ENCODE assay signal across 17 mouse cellular contexts in genomic region chr15:77354496-77354847, GRCm38 (mm10). TPM values are rescaled to one million over a fixed set of nuclear protein-coding genes. Genes with fewer than 3 reads are reported as not detected.
DNase-seq lines count a peak whose midpoint lies in the region; ATAC-seq and TF ChIP-seq lines count a peak whose summit lies in the region.
"Had no signal": no experiment of that assay in that cellular context is flagged by ENCODE, and none has a peak within 500 bp of the region (broad histone marks: within the 10 kb centered on the region; RNA-seq: fewer than 3 reads in every experiment).

No protein-coding gene starts in this region.

- no peaks in the 10 kb centered on the region for H3K9me3 ChIP-seq in heart, embryonic 15.5 days (replicated peaks)
- no peaks in the 10 kb centered on the region for H3K9me3 ChIP-seq in ES-E14 (ENCODE audit: control insufficient read depth, insufficient read depth, low read depth, low read length)
- no peaks in the 10 kb centered on the region for H3K9me3 ChIP-seq in embryonic facial prominence, embryonic 13.5 days
- H3K9me3 ChIP-seq in midbrain, embryonic 13.5 days: no peaks in the 10 kb centered on the region

- intact Hi-C loops in heart, adult 2 months (cut with DNase I): loop anchor here (10.0 kb wide), 1 partner anchor 280 kb away; no protein-coding TSS in a partner anchor

- no peak for DNase-seq in heart, adult 2 months
- no peak for DNase-seq in ES-E14 (ENCODE audit: low read depth, low spot score)
- DNase-seq in frontal cortex, adult 2 months (ENCODE audit: extremely low spot score in 1 of 2, low spot score in 1 of 2): no peak
- DNase-seq in natural killer cell, adult 2 months (ENCODE audit: low spot score in 2 of 2): no peak
- DNase-seq: cerebellum, adult 11 months; kidney, adult 8-10 months; lung, adult 2 months; right cerebral cortex, adult 18-20 months had no signal

- no peak for ATAC-seq in heart, embryonic 15.5 days (replicated peaks; ENCODE audit: insufficient number of reproducible peaks, insufficient read depth, low FRiP score, low read depth)
- no peak for ATAC-seq in embryonic facial prominence, embryonic 13.5 days (ENCODE audit: insufficient number of reproducible peaks, insufficient read depth, low FRiP score, low TSS enrichment, low read depth)
- ATAC-seq in midbrain, embryonic 13.5 days: no peak

- H3K4me1 ChIP-seq in heart, embryonic 15.5 days (replicated peaks): peaks cover 43% of the 10 kb centered on the region
- H3K4me1 ChIP-seq in heart, adult 2 months (ENCODE audit: control insufficient read depth, insufficient read depth, low read length): peaks cover 2% of the 10 kb centered on the region; the same call in 1 of the 2 replicates
- H3K4me1 ChIP-seq in ES-E14 (ENCODE audit: control insufficient read depth in 2 of 2, insufficient read depth in 2 of 2, low read length in 2 of 2, poor library complexity in 1 of 2): peaks cover 14 to 31% of the 10 kb centered on the region in 2 experiments; a peak in 3 of 4 replicates
- H3K4me1 ChIP-seq in embryonic facial prominence, embryonic 13.5 days: peaks cover 48% of the 10 kb centered on the region
- peaks cover 57% of the 10 kb centered on the region for H3K4me1 ChIP-seq in midbrain, embryonic 13.5 days (replicated peaks)

- no peak overlapping the region for H3K4me3 ChIP-seq in heart, embryonic 15.5 days
- no peak overlapping the region for H3K4me3 ChIP-seq in heart, adult 2 months
- peak overlapping the region in 1 of 2 experiments; percentile 34; a peak in 3 of 4 replicates for H3K4me3 ChIP-seq in ES-E14 (ENCODE audit: insufficient read depth in 1 of 2, low read depth in 1 of 2, low read length in 2 of 2, poor library complexity in 1 of 2, severe bottlenecking in 1 of 2)
- H3K4me3 ChIP-seq in embryonic facial prominence, embryonic 13.5 days: no peak overlapping the region
- H3K4me3 ChIP-seq in midbrain, embryonic 13.5 days (replicated peaks): no peak overlapping the region

- no peak for TF ChIP-seq CTCF in heart, adult 2 months (IDR thresholded peaks at IDR 0.05)

- H3K9ac ChIP-seq in heart, embryonic 15.5 days: no peak overlapping the region
- no peak overlapping the region for H3K9ac ChIP-seq in heart, adult 2 months (ENCODE audit: low read depth, low read length)
- peak overlapping the region; percentile 56 for H3K9ac ChIP-seq in ES-E14 (ENCODE audit: insufficient read depth, low read depth, low read length, poor library complexity, severe bottlenecking)
- H3K9ac ChIP-seq in embryonic facial prominence, embryonic 13.5 days: 0 out of 2 replicates have a peak overlapping the region, but pooled peaks have one; percentile 1
- H3K9ac ChIP-seq in midbrain, embryonic 13.5 days (replicated peaks): 0 out of 2 replicates have a peak overlapping the region, but pooled peaks have one; percentile 14

- TF ChIP-seq POLR2A in heart, adult 2 months (IDR thresholded peaks at IDR 0.05; ENCODE audit: insufficient read depth, low read depth, low read length): no peak

- H3K4me2 ChIP-seq in heart, embryonic 15.5 days: no peak overlapping the region
- H3K4me2 ChIP-seq in embryonic facial prominence, embryonic 13.5 days: no peak overlapping the region
- no peak overlapping the region for H3K4me2 ChIP-seq in midbrain, embryonic 13.5 days (replicated peaks)

- H3K36me3 ChIP-seq in heart, embryonic 15.5 days: no peaks in the 10 kb centered on the region
- H3K36me3 ChIP-seq in heart, adult 2 months (ENCODE audit: control insufficient read depth, insufficient read depth, low read length): no peaks in the 10 kb centered on the region
- H3K36me3 ChIP-seq in ES-E14 (ENCODE audit: control insufficient read depth, insufficient read depth, low read length, poor library complexity, severe bottlenecking): no peaks in the 10 kb centered on the region
- no peaks in the 10 kb centered on the region for H3K36me3 ChIP-seq in embryonic facial prominence, embryonic 13.5 days
- no peaks in the 10 kb centered on the region for H3K36me3 ChIP-seq in midbrain, embryonic 13.5 days

- H3K27ac ChIP-seq in heart, embryonic 15.5 days: peak overlapping the region; percentile 66
- H3K27ac ChIP-seq in heart, adult 2 months: no peak overlapping the region
- peak overlapping the region; percentile 96 for H3K27ac ChIP-seq in ES-E14 (ENCODE audit: insufficient read depth, low read depth, low read length, poor library complexity, severe bottlenecking)
- H3K27ac ChIP-seq in embryonic facial prominence, embryonic 13.5 days: peak overlapping the region; percentile 44; the same call in 1 of the 2 replicates
- peak overlapping the region; percentile 67 for H3K27ac ChIP-seq in midbrain, embryonic 13.5 days

- no peak for TF ChIP-seq EP300 in heart, adult 2 months (IDR thresholded peaks at IDR 0.05; ENCODE audit: insufficient read depth, low read depth, low read length)

- no peaks in the 10 kb centered on the region for H3K79me2 ChIP-seq in heart, adult 2 months (replicated peaks; ENCODE audit: control insufficient read depth, insufficient read depth, low read length)

- 36% methylated on average over 4 of the region's 4 CpGs for WGBS in heart, embryonic 15.5 days
- 66% methylated on average over 4 of the region's 4 CpGs for WGBS in heart, adult 2 months
- WGBS in embryonic facial prominence, embryonic 13.5 days: 58% methylated on average over 4 of the region's 4 CpGs
- 62% methylated on average over 4 of the region's 4 CpGs for WGBS in midbrain, embryonic 13.5 days

- in situ Hi-C loops in ES-E14 (cut with MboI; ENCODE audit: low sequenced_read_pairs in 2 of 2, unreplicated experiment in 2 of 2): loop anchor here in 1 of 2 experiments (25.0 kb wide), 1 partner anchor 392 kb away; no protein-coding TSS in a partner anchor

- no peaks in the 10 kb centered on the region for H3K27me3 ChIP-seq in heart, embryonic 15.5 days
- no peaks in the 10 kb centered on the region for H3K27me3 ChIP-seq in heart, adult 2 months (ENCODE audit: control insufficient read depth, insufficient read depth, low read length)
- no peaks in the 10 kb centered on the region for H3K27me3 ChIP-seq in embryonic facial prominence, embryonic 13.5 days
- H3K27me3 ChIP-seq in midbrain, embryonic 13.5 days: no peaks in the 10 kb centered on the region

TF ChIP-seq in ES-E14, 5 proteins besides CTCF, POLR2A, EP300 and RAD21:
- TF ChIP-seq ZNF384 (IDR thresholded peaks at IDR 0.05; ENCODE audit: low read depth, low read length): no peak
- TF ChIP-seq MAFK (IDR thresholded peaks at IDR 0.05; ENCODE audit: insufficient read depth, low read depth, low read length): no peak
- TF ChIP-seq CHD2 (IDR thresholded peaks at IDR 0.05; ENCODE audit: low read depth, low read length): no peak
- no peak for TF ChIP-seq HCFC1 (IDR thresholded peaks at IDR 0.05; ENCODE audit: borderline replicate concordance, insufficient read depth, low read length)
- no peak for TF ChIP-seq ZC3H11A (IDR thresholded peaks at IDR 0.05; ENCODE audit: borderline replicate concordance, low read depth, low read length)
TF ChIP-seq in ES-E14: peak in this region for 0.

RNA-seq across cellular contexts. Expression of gene Apol7a, which starts 44.4 kb away (rescaled TPM):
- 0.14 and 0.15 TPM in 2 replicates for polyA plus RNA-seq in heart, embryonic 15.5 days (2015; fragmentation: Nextera tagmentation; extraction: Ambion mirVana)
- under 1 TPM in 1 of 2 experiments, not detected in 1; 0.13 TPM for total RNA-seq in heart, adult 2 months (2021)
- 0.23 and 0.29 TPM in 2 replicates for polyA plus RNA-seq in heart, adult 2 months (2012; rRNA removed)
- total RNA-seq in ES-E14 (2012; rRNA removed): 0.11 and 0.27 TPM in 2 replicates
- not detected in 2 replicates for polyA plus RNA-seq in embryonic facial prominence, embryonic 13.5 days (2015; fragmentation: Nextera tagmentation; extraction: Ambion mirVana)
- polyA plus RNA-seq in midbrain, embryonic 13.5 days (2015; fragmentation: Nextera tagmentation; extraction: Ambion mirVana): not detected in 2 replicates
- polyA plus RNA-seq in frontal cortex, adult 2 months (2012; rRNA removed): 0.19 and 0.38 TPM in 2 replicates
- total RNA-seq: adrenal gland, postnatal 36 days; CH12.LX; common myeloid progenitor, adult 5-6 weeks; hematopoietic stem cell, adult 5-6 weeks; layer of hippocampus, postnatal 25 days had no signal
- polyA plus RNA-seq: neural tube, embryonic 11.5 days had no signal

RNA-seq across cellular contexts. Expression of gene Rbfox2, which starts 47.7 kb away (rescaled TPM):
- 54.6 and 61.2 TPM in 2 replicates for polyA plus RNA-seq in heart, embryonic 15.5 days (2015; fragmentation: Nextera tagmentation; extraction: Ambion mirVana)
- 100 to 1,000 TPM; 106 to 110 TPM for total RNA-seq in heart, adult 2 months (2021)
- 86.0 and 145 TPM in 2 replicates for polyA plus RNA-seq in heart, adult 2 months (2012; rRNA removed)
- total RNA-seq in ES-E14 (2012; rRNA removed): 55.3 and 56.4 TPM in 2 replicates
- 57.8 and 66.7 TPM in 2 replicates for polyA plus RNA-seq in embryonic facial prominence, embryonic 13.5 days (2015; fragmentation: Nextera tagmentation; extraction: Ambion mirVana)
- 154 and 163 TPM in 2 replicates for polyA plus RNA-seq in midbrain, embryonic 13.5 days (2015; fragmentation: Nextera tagmentation; extraction: Ambion mirVana)
- 200 and 212 TPM in 2 replicates for polyA plus RNA-seq in frontal cortex, adult 2 months (2012; rRNA removed)

RNA-seq across cellular contexts. Expression of gene Apol9a, which starts 56.5 kb away (rescaled TPM):
- 0.53 and 0.79 TPM in 2 replicates for polyA plus RNA-seq in heart, embryonic 15.5 days (2015; fragmentation: Nextera tagmentation; extraction: Ambion mirVana)
- under 1 TPM; 0.27 to 0.39 TPM for total RNA-seq in heart, adult 2 months (2021)
- 0.73 and 1.00 TPM in 2 replicates for polyA plus RNA-seq in heart, adult 2 months (2012; rRNA removed)
- not detected in 2 replicates for total RNA-seq in ES-E14 (2012; rRNA removed)
- polyA plus RNA-seq in embryonic facial prominence, embryonic 13.5 days (2015; fragmentation: Nextera tagmentation; extraction: Ambion mirVana): 0.15 TPM in 1 of 2 replicates, not detected in the other
- polyA plus RNA-seq in midbrain, embryonic 13.5 days (2015; fragmentation: Nextera tagmentation; extraction: Ambion mirVana): 0.04 TPM in 1 of 2 replicates, not detected in the other
- polyA plus RNA-seq in frontal cortex, adult 2 months (2012; rRNA removed): 0.60 and 0.97 TPM in 2 replicates
- total RNA-seq: CH12.LX; common myeloid progenitor, adult 5-6 weeks; hematopoietic stem cell, adult 5-6 weeks; layer of hippocampus, postnatal 25 days had no signal
- polyA plus RNA-seq: neural tube, embryonic 11.5 days had no signal

Comparison
In these comparisons a context has a peak if more than half of its experiments do, and no peak if none do; other contexts are left out.
1. H3K9ac ChIP-seq: peak in ES-E14 (single experiment), embryonic facial prominence, embryonic 13.5 days (single experiment) and midbrain, embryonic 13.5 days (single experiment); none in heart, embryonic 15.5 days (single experiment) and heart, adult 2 months (single experiment).